Mouse (Mus musculus) CH12F3 (cell line): ENCODE results near the gene Tmem131.
"Not testable (repeated sequence)": the region's sequence is repeated elsewhere in the genome, so short reads cannot be mapped to it uniquely, and the experiment has no call there.

Experiments
- in situ Hi-C: fragments of 300-500 bp; cut with MboI; formaldehyde crosslinking; loops from 2 replicates; pipeline ENCODE4 v1.14.3; 2020; ENCODE audit warnings: low sequenced_read_pairs

The Tmem131 gene

DNA sequence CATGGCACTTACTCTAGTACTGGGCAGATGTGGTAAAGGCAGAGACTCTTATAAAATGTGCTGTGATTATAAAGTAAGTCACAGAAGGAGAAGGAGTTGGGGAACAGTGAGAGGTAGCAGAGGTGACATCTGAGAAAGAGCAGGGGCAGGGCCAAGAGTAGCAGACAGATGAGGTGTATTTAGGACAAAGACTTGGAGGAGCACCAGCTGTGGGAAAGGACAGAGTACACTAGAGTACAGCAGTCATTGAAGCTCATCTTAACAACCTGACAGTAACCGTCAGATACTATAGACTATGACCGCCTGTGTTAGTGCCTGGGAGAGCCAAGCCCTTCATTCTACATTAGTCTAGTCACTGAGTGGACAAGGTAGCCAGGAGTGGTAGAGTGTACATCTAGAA, 102.5 kb downstream of the Tmem131 start:
- in situ Hi-C loops, result no loop called here

DNA sequence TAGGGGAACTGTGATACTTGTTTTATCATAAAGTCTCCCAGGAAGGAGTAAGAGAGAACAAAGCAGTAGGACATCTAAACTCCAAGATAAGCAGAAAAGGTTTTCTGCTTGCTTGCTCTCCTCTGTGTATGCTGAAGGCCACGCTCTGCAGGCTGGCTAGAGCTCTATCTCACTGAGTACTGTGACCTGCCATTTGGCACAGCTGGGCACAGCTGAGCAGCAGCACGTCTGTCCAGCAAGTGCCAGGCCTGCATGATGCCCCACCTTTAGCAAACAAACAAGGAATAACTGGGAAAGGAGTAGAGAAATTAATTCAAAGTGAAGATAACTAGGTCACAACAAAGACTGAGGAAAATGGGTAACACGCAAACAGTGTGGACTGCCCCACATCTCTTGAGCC, 103.6 kb downstream of the Tmem131 start:
- in situ Hi-C loops, result no loop called here

DNA sequence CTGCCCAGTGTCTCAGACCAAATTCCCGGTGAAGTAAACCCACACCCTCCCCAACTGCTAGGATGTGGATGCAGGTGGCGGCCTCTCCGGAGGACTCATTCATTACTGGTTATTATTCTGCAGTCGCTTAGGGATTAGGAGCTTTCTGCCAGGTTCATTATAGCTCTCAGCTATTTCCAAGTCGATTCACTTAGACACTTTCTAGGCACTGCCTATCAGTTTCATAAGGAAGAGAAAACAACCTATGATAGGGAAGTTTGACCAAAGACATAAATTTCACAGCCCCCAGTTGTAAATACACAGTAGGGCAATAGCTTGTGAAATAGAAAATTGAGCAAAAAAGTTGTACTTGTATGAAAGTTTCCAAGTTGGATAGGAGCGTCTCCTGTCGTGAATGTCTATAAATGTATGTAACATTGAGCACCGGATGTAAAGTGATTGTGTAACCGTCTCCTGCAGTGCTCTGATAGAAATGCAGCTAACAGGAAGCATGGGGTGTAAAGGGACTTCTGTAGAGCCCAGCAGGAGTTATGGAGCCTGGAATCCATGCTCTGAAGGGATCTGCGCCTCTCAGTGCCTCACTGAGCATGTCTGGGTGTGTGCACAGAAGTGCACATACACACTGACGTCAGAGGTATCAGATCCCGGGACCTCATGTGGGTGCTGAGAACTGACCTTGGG, 107.1 kb downstream of the Tmem131 start:
- in situ Hi-C loops, result no loop called here

DNA sequence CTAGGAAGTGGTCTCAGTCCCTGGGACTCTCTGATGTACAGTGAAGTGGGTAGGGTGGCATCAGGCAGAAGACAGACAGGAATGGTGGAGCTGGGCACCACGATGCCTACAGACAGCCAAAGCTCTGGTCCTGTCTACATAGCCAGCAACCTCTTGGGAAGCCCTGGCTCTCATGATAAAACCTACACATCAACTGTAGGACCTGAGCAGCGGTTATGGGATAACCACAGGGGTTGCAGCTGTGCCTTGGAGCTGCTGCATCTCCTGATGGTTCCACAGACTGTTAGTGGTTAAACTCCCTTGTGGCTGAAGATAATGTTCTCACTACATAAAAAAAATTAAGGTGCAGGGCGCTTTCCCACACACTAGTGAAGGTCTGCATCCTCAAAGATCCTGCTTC, 107.9 kb downstream of the Tmem131 start:
- in situ Hi-C loops, result no loop called here

DNA sequence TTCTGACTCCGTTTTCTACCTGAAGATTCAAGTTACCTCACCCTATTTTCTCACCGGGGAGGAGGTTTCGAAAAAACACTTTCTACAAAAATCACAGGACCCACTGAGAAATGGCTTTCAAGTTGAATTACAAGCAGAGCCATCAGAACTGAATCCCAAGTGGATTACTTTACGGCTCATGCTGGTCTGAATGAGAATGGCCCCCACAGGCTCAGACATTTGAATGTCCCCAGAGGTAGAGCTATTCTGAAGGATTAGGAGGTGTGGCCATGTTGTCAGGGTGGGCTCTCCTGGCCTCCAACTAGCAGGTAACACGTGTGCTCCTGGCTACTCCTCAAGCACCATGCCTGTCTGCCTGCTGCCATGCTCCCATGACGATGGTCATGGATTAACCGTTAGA, 109.4 kb downstream of the Tmem131 start:
- in situ Hi-C loops, result no loop called here

DNA sequence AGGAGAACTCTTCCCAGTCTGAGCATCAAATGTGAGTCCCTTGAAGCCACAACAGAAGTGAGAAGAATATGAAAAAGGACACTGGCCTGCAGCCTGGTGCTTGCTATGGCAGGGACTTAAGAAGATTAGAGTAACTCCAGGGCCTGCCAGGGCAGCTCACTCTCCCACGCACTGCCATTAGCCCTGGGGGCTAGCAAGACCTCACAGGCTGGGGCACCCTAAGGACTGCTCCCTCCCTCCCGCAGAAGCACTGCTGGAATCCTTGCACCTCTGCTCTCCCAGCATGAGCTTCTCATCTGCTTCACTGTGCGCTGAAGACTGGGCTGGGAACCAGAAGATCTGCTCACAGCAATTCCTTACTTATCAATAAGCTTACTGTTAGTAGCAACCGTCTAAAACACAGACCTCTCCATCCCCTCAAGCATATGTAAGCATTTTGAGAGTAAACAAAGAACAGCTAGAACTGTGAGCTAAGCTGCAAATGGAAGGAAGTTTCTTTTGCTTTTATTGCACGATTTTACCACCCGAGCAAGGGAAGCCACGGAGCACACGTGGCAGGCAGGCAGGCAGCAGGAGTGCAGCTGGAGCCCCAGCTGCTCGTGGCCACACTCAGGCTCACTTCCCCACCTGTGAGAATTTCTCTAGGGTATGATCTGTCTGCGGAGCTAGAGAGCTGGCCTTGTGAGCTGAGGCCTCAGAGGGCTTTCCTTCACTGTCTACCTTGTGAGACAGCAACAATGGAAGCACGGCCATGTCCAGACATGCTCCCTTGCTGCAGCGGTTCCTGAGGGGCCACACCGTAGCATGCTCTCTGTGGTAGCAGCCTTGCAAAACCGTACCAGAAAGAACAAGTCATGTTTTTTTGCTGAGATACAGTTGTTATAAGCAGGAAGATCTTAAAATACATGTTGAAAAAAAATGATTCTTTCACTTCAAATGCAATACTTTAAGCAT, 112.3 kb downstream of the Tmem131 start:
- in situ Hi-C loops, result no loop called here

DNA sequence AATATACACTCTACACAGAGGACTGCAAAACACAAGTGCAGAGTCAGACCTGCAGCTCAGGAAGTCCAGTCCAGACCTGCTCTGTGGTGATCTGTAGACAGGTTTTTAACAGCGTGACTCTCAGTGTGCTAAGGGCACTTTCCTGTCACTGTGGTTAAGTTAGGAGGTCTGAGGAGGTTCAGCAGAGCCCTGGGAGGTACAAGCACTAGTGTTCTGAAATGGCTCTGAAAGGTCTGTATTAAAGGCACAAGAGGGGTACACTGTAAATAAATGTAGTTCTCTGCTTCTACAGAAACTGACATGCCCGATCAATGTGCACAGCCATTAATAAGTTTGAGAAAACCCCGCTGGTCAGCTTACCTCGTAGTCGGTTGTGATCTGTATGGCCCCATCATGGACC, 119.1 kb downstream of the Tmem131 start:
- in situ Hi-C loops, result no loop called here

DNA sequence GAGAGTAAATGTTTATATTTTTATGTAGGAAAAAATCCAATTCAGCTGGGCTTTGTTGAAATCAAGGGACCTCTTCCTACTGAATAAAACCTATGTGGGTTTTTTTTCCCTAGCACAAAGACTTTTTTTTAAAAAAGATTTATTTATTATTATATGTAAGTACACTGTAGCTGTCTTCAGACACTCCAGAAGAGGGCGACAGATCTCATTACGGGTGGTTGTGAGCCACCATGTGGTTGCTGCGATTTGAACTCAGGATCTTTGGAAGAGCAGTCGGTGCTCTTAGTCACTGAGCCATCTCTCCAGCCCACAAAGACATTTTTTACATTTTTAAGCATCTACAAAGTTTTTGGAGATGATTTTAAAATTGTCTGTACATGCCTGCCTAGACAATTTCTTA, 121.5 kb downstream of the Tmem131 start:
- in situ Hi-C loops, result not testable (repeated sequence)

DNA sequence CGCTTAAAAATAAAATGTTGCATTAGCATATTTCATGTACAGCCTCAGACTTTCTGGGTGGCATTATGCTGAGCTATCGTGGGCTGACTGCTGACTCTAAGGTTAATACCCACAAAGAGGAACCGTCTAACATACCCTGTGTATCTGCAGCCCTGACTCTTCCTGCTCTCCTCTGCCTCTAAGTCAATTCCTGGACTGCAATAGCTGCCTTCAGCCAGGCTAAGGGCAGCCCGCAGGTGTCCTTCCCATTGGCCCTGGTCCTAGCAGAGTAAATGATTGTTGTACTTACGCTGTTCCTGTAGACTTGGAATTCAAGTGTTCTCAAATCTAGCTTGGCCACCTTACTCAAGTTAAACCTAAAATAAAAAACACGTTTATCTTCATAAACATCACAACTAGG, 128.3 kb downstream of the Tmem131 start:
- in situ Hi-C loops, result no loop called here

DNA sequence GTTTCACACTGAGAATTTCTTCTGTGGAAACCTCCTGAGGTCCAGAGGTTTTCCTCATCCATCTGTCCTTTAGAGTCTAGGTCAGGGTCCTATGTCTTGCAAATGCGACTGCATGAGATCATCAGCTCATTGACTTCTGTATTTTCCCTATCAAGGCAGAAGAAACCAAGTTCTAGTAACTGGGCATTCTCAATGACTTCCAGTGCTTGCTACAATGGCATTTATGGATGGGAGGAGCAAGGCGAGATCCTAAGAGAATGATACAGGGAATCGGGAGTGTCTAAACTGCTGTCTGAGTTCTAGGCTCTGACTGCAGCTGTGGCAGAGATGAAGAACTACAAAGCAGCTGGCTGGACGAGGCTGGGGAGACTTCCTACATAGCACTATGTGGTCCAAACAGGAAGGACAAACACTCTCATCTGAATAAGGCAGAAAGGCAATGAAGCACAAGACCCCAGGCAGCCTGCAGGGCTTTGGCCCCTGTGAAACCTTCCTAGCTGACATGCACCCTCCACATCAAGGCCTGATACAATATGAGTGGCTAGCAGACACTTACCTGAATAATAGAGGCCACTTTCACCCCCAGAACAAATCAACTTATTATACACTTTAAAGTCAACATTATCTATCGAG, 129.1 kb downstream of the Tmem131 start:
- in situ Hi-C loops, result no loop called here

DNA sequence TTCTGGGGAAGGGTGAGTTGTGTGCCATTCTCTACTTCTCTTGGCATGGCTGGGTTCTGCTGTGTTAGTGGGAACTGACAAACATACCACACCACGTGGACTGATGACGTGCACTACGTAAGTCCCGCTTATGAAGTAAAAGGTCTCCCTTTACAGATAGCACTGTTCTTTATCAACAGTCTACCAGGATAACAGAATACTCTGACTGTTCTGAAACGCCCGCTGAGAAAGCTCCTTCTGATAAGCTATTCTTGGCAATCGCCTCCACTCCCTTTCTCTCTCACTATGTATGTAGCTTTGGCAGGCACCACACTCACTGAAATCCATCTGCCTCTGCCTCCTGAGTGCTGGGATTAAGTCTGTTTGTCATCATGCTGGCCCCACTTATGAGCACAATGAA, 130.1 kb downstream of the Tmem131 start:
- in situ Hi-C loops, result no loop called here

DNA sequence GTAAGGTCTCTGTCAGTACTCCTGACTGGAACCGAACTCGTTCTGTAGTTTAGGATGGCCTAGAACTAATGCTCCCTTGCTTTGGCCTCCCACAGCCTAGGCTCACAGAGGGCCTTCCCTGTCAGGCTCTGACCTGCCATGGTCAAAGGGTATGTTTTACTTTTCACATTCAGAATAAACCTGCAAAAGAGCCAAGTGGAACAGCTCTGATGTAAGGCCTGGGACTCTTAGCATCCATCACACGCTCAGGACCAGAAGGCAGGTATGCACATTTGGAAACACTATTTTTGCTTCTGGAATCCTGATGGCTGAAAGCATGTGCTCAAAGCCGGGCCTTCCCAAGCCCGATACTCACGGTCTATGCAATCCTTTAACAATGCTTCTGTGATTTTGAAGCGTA, 131.7 kb downstream of the Tmem131 start:
- in situ Hi-C loops, result no loop called here

DNA sequence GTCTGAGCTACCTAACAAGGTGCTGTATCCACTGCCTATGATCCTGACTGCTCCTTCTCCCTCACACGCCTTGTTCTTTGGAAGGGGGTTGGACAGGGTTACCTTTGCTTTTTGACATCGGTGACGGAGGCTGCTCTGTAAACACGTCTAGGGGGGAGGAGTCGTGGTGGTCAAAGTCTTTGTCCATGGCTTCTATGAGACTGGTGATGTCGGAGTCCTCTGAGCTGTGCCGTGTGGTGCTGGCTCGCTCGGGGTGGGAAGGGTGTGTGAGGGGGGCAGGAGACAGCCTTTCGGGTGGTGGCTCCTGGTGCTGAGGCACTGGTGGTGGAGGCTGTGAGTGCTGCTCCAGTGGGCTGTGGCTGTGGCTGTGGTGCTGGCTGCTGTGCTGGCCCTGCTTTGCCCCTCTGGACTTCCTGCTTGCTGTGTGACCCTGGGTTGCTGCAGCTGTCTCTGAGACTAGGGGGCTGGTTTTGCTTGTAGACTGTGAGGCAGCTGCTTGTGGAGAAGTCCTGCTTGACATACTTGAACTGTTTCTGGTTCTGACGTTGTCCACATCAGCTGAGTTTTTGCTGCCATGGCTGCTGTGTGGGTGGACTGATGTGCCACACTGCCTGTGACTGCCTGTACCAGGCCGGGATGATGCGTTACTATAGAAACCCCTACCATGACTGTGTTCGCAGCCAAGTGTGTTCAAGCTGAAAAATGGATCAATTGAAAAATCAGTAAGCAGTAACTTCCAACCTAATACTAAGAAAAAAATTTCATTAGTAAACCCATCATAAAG, 135.5 kb downstream of the Tmem131 start:
- in situ Hi-C loops, result no loop called here

DNA sequence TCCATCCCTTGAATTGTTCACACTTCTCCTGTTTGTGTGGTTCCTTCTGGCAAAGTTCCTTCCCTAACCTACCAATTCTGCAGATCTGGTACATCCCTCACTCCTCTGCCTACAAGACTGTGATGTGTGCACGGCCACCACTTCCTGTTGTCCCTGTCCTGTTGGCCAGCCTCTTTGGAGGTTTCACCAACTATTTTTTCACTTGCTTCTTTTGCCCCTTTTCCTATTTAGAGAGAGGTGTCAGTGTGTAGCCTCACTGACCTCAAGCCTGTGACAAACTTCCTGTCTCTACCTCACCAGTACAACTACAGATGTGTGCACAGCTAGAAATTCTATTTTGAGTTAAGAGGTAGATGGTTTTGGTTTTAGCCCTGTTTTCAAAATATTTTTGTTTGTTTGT, 136.4 kb downstream of the Tmem131 start:
- in situ Hi-C loops, result no loop called here

DNA sequence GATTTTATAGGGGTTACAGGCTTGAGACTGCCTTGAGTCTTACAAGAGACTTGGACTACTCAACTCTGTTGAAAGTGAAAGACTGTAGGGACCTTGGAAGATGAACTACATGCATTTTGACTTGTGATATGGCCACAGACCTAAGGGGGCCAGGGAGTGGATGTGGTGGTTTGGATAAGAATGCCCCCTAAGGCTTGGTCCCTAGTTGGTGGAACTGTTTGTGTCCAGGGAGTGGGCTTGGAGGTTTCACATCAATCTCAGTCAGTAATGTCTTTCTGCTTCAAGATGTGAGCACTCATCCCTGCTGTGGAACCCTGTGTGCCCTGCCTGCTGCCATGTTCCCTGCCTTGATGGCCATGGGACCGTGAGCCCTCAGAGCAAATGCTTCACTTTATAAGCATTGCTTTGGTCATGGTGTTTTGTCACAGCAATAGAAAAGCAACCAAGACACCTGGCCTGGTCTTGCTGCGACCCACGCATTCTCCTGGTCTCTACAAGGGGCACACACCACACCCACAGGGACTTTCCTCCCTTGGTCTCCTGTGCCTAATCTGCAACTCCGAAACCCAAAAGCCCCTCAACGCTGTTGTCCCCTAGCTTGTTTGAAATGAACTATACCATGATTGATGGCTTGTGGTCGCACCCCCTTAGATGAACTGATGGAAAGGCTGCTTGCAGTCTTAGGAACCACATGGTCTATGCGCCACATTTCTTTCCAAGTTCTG, 137.1 kb downstream of the Tmem131 start:
- in situ Hi-C loops, result no loop called here

DNA sequence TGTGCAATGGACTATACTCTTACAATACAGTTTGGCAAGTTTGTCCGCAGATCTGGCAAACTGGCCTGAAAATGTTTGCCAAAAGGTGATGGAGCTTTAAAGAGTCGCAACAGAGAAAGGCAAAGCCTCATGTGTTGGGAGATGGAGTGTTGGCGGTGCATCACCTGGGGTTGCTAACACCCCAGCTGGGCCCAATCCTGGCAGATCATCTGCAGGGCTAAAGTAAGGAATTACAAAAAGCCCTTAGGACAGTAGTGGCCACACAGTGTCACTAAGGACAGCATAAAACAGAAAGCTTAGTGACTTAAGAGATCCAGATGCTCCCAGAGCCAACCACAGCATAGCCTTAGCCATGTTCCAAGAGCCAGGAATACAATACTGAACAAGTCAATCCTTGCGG, 138.6 kb downstream of the Tmem131 start:
- in situ Hi-C loops, result no loop called here

DNA sequence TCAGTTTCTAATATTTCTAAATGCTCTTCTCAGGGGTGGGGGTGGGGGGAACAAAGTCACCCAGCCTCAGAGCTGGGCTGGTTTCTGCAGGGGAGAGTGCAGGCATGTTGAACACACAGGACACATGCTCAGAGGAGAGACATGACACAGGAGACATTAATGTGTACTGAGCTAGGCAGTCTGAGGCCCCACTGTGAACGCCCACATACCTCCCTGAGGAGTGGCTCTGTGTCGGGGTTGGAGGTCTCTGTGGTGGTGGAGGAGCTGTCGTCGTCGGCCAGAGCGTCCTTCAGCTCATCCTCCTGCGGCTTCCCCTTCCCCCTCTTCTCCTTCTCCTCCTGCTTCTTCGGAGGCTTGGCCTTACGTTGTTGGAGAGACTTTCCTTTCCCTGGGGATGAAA, 139.2 kb downstream of the Tmem131 start:
- in situ Hi-C loops, result no loop called here

DNA sequence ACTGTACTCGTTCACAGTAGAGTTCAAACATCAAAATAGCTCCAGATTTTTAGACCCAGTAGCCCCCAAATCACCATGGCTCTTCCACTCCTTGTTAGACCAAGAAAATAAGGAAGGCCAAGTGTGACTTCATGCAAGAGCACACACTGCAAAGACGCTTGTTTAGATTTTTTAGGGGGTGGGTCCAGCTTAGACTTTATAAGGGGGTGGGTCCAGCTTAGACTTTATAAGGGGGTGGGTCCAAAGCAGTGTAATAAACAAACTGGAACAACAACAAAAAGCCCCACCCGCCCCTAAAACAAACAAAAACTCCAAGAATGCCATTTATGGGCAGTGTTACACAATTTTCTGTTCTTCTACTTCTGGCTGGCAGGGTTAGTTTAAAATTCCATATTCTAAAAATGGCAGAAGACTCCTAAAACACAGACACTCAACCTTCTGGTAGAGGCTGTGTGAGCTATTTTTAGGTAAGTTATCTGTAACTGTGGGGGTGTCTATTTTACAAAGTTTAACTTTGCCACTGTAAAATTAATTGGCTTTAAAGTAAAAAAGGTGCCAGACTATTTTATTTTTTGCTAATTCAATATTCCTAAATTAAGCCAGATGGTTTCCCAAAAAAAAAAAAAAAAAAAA, 143.0 kb downstream of the Tmem131 start:
- in situ Hi-C loops, result no loop called here

DNA sequence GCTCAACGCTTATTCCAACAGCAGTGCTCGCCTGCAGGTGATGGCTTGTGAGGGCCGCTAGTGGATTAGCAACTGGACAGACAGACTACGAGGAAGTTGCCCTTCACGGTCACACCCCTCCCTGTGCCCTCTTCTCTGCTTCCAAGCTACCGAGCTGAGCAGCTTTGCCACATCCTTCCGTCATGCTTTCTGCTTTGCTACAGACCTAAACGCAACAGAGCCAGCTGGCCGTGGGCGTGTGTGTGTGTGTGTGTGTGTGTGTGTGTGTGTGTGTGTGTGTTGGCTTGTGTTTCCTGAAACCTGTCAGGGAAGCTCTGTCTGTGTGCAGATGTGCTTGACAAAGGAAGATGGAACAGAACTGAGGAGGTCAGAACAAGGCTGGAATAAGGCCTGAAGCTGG, 146.0 kb downstream of the Tmem131 start:
- in situ Hi-C loops, result no loop called here

DNA sequence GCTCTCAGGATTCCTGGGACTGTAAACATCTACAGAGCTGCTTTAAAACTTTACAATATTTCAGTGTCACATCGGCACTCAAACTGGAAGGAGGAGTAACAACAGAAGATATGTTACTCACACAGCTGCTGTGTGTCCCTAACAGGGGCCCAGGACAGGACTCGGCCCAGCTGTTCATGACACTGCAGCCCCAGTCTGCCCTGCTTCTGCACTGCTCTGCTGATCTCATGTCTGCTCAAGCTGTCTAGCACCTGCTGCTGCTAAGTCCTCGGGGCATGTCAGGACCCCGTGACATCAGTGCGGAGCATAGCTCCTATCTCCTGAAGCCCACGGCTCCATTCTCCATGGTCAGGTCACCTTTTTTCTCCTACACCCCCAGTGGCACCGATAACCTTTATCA, 146.8 kb downstream of the Tmem131 start:
- in situ Hi-C loops, result no loop called here
